Mouse (Mus musculus) cerebellum, adult 9-10 months (tissue): ENCODE results near the gene Camsap3.
A peak's percentile ranks its signal among the peaks of the same experiment; 100 is the strongest.

Experiments used
- DNase-seq: peaks from one replicate; pipeline ENCODE4 v3.0.0; 2022

Camsap3 gene

DNA sequence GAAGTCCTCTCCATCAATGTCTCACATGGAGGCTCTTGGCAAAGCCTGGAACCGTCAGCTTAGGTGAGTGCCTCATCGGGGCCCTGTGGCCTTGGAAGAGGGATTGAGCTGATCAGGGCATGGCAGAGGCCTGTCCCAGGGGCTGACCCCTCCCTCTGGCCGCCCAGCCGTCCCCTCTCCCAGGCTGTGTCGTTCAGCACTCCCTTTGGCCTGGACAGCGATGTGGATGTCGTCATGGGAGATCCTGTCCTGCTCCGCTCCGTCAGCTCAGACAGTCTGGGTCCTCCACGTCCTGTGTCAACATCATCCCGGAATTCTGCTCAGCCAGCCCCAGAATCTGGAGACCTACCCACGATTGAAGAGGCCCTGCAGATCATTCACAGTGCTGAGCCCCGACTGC is 16.3 kb downstream of the Camsap3 start:
- DNase-seq: no peak

DNA sequence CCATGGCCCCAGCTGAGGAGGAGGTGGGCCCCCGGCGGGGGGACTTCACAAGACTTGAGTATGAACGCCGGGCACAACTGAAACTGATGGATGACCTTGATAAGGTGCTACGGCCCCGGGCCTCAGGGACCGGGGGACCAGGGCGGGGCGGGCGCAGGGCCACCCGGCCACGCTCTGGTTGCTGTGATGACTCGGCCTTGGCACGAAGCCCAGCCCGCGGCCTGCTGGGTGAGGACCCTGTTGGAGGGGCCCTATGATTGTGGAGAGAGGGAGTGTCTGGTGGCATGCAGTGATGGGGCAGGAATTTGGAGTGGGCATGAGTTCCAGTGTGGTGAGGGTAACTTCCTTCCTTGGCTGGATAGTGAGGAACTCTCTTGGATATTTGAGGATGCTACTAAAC is 19.5 kb downstream of the Camsap3 start:
- DNase-seq: no peak

DNA sequence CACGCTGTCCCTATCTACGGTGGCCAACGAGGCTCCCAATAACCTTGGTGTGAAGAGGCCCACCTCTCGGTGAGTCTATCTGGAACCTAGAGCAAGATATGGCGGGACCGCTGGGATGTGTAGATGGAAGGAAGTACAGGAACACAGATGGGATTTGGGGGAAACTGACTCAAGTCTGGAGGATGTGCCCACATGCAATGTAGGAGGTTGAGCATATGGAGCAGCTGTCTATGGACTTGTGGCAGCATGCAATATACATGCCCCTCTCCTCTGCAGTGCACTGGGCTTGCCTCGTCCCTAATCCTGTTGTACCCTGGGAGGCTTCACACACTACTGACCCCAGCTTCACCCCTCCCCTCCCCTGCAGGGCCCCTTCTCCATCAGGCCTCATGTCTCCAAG is 20.7 kb downstream of the Camsap3 start:
- DNase-seq: no peak

DNA sequence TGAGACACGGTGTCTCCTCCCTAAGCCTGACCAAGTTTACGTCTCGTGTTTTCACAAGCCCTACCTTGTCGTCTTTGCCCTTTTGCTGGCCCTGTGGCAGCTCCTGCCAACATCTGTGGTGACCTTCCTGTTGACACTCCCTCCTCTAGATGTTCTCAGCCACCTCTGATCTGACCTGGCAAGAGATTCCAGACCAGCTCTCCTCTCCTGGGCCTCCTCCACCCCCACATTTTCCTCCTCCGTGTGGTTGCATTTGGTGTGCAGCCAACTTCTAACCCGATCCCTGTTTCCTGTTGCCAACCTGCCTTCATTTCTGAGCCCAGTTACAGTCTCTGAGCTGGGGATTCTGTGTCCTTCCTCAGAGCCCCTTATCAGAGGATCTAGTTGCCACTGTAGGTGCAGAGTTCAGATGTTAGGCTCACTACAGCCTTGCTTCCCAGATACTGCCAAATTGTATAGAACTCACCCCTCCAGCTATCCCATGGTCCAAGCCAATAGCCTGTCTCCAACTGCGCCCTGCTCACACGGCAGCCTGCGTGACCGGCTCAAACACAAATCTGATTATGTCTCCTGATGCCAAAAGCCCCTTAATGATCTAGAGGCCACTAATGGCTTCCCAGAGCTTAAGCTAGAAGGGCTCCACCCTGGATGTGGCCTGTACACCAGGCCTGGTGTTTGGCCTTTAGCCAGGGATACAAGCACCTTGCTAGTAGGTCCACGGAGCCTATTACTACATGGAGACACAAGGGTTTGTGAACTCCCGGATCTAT is 22.1 kb downstream of the Camsap3 start:
- no peak for DNase-seq

- no peak for DNase-seq
These were observed 22.7 kb downstream of the Camsap3 start for GRCm38 (mm10) chr8:3609816-3610150.

GRCm38 (mm10) chr8:3621199-3621970 is 34.3 kb downstream of the Camsap3 start, which contains the start of the genes Xab2 and Pet100:
Gene Xab2, minus strand, starts transcription at chr8:3621316.
Gene Pet100, plus strand, starts transcription at chr8:3621548.
- peak; percentile 100 for DNase-seq

DNA sequence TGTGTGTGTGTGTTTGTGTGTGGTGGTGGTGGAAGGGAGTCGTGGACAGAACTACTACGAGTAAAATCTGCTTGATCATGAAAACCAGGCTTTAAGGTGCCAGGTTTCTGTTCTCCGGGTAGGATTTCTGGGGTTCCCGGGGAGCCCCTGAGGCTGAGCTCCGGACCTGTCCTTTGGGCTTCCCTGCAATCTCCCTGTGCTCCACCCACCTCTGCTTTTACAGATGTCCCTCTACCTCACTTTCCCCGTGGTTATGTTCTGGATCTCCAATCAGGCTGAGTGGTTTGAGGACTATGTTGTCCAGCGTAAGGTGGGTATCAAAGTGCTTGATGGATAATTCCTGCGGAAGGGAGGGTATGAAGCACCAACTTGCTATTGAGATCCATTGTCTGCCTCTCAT is 35.0 kb downstream of the Camsap3 start:
- peak; percentile 55 for DNase-seq

- DNase-seq: no peak
These were observed 38.4 kb downstream of the Camsap3 start, which contains the start of gene Pcp2 for GRCm38 (mm10) chr8:3625445-3625844. Gene Pcp2, minus strand, starts transcription at chr8:3625545.

GRCm38 (mm10) chr8:3626971-3627370 is 39.9 kb downstream of the Camsap3 start:
- DNase-seq: no peak

DNA sequence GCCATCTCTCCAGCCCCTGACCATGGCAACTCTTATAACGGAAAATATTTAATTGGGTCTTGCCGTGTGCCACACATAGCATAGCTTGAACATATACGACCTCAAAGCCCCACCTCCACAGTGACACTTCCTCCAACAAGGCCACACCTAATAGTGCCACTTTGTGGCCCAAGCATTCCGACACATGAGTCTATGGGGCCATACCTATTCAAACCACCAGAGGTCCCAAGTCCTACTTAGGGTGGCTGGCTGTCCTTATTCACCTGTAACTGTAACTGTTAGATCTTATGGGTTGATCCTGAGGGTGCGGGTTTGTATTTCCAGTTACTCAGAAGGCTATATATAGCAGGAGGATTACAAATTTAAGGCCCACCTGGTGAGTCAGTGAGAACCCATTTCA is 40.9 kb downstream of the Camsap3 start:
- no peak for DNase-seq

- DNase-seq: peak; percentile 83
These were observed 43.8 kb downstream of the Camsap3 start, which contains the start of gene Stxbp2 for GRCm38 (mm10) chr8:3630647-3631477. Gene Stxbp2, plus strand, starts transcription at chr8:3630955.

- DNase-seq: no peak
These were observed 44.4 kb downstream of the Camsap3 start for GRCm38 (mm10) chr8:3631478-3631875.

DNA sequence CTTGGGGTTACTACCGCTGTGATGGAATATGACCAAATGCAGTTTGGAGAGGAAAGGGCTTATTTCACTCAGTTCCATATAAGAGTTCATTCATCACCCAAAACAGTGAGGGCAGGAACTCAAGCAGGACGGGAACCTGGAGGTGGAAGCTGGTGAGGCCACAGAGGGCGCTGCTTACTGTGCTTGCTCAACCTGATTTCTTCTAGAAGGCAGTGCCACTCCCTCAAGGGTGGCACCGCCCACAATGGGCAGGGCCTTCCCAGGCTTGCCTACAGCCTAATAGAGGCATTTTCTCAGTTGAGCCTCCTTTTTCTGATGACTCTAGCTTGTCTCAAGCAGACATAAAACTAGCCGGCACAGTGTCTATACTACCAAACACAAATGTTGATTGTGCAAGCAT is 58.7 kb downstream of the Camsap3 start:
- DNase-seq: no peak

DNA sequence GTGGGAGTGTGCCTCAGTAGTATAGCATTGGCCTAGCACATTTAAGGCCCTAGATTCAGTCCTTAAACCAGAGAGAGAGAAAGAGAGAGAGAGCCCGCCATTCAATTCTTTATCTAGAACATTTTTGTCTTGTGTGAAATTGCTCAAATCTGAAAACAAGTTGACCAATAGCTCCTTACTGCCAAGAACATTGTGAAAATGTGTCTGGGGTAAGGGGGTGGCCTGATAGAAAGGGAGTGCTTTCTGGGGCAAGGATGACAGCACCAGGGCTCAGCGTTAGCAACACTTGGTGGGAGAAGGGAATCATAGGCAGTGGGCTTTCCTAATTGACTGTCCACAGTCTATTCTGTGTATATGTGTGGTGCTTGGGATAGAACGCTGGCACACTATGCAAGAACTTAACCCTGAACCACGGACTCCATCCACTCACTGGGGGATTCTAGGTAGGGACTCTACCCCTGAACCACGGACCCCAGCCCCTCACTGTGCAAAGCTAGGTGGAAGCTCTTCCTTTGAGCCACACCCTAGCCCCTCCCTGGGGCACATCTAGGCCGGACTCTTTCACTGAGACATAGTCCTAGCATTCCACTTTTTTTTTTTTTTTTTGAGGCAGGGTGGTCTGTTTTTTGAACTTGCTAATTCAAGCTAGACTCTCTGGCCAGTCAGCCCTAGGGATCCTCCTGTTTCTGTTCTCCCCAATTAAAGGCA is 59.9 kb downstream of the Camsap3 start:
- no peak for DNase-seq

GRCm38 (mm10) chr8:3647561-3647960 is 60.5 kb downstream of the Camsap3 start:
- DNase-seq: no peak

DNA sequence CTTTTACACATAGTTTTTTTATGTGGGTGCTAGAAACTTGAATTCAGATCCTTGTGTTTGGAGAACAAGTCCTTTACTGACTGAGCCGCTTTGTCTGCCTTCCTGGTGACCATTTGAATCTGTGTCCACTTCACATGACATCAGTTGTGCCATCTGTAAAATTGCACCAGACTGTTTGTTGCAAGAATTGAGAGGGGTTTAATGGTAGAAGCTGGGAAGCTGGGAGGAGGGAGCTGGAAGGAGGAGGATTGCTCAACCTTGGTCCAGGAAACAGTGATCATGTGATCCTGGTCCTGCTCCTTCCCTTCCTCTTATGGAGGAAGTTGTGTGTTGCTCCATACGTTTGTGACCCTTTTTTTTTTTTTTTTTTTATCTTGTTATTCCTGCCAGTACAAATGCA is 61.2 kb downstream of the Camsap3 start:
- no peak for DNase-seq

DNA sequence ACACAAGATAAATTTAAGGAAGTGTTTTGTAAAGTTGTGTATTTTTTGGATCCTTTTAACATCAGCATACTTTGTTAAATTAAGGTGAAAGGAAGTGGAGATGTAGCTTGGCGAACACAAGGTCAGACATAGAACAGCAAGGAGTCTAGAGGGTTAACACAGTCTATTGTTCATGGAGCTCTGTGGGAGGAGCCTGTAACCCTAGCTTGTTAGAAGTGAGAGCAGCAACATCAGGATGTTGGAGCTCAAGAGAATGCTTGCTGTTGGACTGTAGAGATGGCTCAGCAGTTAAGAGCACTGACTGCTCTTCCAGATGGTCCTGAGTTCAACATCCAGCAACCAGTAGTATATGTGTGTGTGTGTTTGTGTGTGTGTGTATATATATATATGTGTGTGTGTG is 61.9 kb downstream of the Camsap3 start:
- no peak for DNase-seq

GRCm38 (mm10) chr8:3652845-3653244 is 65.8 kb downstream of the Camsap3 start:
- DNase-seq: no peak

GRCm38 (mm10) chr8:3654726-3655508 is 67.8 kb downstream of the Camsap3 start:
- DNase-seq: no peak

DNA sequence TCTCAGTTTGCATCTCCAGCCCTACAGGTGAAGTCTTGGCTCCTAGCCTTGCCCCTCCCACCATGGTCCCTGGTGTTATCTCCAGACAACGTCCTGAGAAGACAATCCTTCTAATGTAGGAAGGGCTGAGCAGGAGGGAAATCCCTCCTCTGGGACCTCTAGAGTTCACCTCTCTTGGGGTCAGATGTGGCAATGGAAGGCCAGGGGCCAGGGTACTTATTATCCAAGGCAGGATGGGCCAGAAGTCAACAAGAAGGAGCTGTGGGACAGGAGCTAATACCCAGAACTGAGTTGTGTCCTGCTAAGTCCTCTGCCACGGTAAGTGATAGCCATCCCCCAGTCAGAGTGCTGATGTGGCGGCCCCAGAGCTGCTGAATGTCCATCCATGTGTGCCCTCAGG is 68.4 kb downstream of the Camsap3 start, which contains the start of gene Retn:
Gene Retn (plus strand): TSS at position 245 of the 400 bp plus-strand sequence.
- DNase-seq: no peak

DNA sequence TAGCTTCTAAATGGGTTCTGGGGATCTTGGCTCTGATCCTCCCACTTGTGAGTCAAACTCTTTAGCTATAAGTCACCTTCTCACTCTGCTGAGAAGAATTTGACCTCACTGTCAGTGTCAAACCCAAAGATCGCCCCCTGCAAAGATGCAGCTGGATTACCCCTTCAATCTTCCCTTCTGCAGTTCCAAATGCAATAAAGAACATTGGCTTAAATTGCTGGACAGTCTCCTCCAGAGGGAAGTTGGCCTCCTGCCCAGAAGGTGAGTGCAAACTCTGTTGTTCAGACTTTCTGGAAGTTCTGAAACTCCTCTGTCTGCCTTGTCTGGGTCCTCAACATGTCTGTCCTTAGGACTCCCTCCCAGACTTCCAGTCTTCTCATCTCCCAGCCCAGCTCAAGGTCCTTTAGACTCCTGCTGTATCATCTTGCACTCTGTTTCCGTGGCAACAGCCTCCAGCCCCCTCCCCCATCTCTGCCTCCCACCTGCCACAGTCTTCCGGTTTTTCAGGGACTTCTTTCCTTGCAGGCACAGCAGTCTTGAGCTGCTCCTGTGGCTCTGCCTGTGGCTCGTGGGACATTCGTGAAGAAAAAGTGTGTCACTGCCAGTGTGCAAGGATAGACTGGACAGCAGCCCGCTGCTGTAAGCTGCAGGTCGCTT is 69.8 kb downstream of the Camsap3 start:
- DNase-seq: no peak
